Mouse (Mus musculus): ENCODE results near the gene Ap2a2. TPM values are rescaled to one million over a fixed set of nuclear protein-coding genes. Genes with fewer than 3 reads are reported as not detected.

Gene Ap2a2
- 100 to 1,000 TPM; 191 to 201 TPM for total RNA-seq (2021)
- long read RNA-seq, experiment 1, full-length matches to known transcripts = 286 of 483 reads
- long read RNA-seq, experiment 1, partial matches to known transcripts = 31 of 483 reads
- long read RNA-seq, experiment 1, other reads (novel, unspliced or antisense) = 166 of 483 reads
- long read RNA-seq, experiment 2, full-length matches to known transcripts = 210 of 364 reads
- long read RNA-seq, experiment 2, partial matches to known transcripts = 26 of 364 reads
- long read RNA-seq, experiment 2, other reads (novel, unspliced or antisense) = 128 of 364 reads

- intact Hi-C loops (cut with DNase I) = loop anchor here (2.0 kb wide), 1 partner anchor 21 kb away; no protein-coding TSS in a partner anchor
- H3K27ac ChIP-seq = peak within 1 kb of the TSS; percentile 91
- TF ChIP-seq CTCF (IDR thresholded peaks at IDR 0.05) = peak; percentile 1
- peak within 1 kb of the TSS; percentile 96 for H3K4me3 ChIP-seq
- peak; percentile 86 to 89 for DNase-seq (ENCODE audit: extremely low spot score in 1 of 2, low spot score in 2 of 2)
Measured at GRCm38 (mm10) chr7:141561682-141562391, at the start of gene Ap2a2. Gene Ap2a2, plus strand, starts transcription at chr7:141562173.

- DNase-seq (ENCODE audit: extremely low spot score in 1 of 2, low spot score in 2 of 2) = no peak
- intact Hi-C loops (cut with DNase I) = no loop called here
- no peak for TF ChIP-seq CTCF (IDR thresholded peaks at IDR 0.05)
- H3K27ac ChIP-seq = no peak overlapping the region
- no peak overlapping the region for H3K4me3 ChIP-seq
Measured at GRCm38 (mm10) chr7:141517638-141518037, 44.3 kb upstream of the Ap2a2 start.

- no peak for TF ChIP-seq CTCF (IDR thresholded peaks at IDR 0.05)
- no peak overlapping the region for H3K4me3 ChIP-seq
- no peak for DNase-seq (ENCODE audit: extremely low spot score in 1 of 2, low spot score in 2 of 2)
- intact Hi-C loops (cut with DNase I) = no loop called here
- H3K27ac ChIP-seq = no peak overlapping the region
Measured at GRCm38 (mm10) chr7:141518296-141518695, 43.7 kb upstream of the Ap2a2 start.

DNA sequence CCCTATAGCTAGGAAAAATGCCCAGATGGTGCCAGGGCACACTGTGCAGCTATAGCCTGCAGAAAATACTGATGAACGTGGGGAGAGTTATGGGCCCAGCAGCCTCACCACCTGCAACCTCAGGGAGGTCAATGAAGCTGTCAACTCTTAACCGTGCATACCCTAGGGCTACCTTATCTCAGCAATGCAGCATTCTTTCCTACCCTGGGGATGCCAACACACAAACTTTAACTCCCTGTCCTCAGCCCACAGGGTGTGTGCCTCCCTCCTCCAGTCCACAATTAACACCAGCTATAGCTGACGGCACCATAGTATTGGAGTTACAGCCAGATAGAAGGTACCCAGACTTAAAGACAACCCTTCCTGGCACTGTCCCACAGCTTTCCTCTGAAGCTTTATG lies 43.0 kb upstream of the Ap2a2 start:
- intact Hi-C loops (cut with DNase I) = no loop called here
- Histone ChIP-seq H3K27ac (no peak overlapping the region), H3K4me3 (no peak overlapping the region)
- TF ChIP-seq CTCF (IDR thresholded peaks at IDR 0.05) = no peak
- no peak for DNase-seq (ENCODE audit: extremely low spot score in 1 of 2, low spot score in 2 of 2)

DNA sequence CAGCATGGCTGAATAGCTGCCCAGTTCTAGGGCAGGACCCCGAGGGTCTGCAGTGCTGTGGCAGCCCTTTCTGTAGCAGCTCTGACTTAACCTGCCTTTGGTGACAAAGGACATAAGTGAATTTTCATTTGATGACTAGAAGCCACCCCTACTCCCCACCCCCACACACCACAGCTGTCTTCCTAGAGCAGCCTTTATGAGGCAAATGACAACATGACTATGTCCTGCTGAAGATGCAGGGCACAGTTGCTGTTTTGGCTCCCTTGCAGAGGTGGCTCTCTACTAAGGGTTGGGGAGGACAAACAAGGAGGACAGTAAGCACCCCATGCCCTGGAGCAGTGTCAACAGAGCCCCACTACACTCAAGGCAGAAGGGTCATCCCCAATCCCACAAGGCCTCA lies 42.2 kb upstream of the Ap2a2 start:
- no peak for TF ChIP-seq CTCF (IDR thresholded peaks at IDR 0.05)
- intact Hi-C loops (cut with DNase I) = no loop called here
- no peak overlapping the region for H3K27ac ChIP-seq

GRCm38 (mm10) chr7:141523007-141523406 lies 39.0 kb upstream of the Ap2a2 start:
- intact Hi-C loops (cut with DNase I) = no loop called here
- Histone ChIP-seq H3K27ac (no peak overlapping the region), H3K4me3 (no peak overlapping the region)
- TF ChIP-seq CTCF (IDR thresholded peaks at IDR 0.05) = no peak
- no peak for DNase-seq (ENCODE audit: extremely low spot score in 1 of 2, low spot score in 2 of 2)

More for the DNA sequence above, 42.2 kb upstream of the Ap2a2 start:
- H3K4me3 ChIP-seq = no peak overlapping the region
- DNase-seq (ENCODE audit: extremely low spot score in 1 of 2, low spot score in 2 of 2) = no peak

- no peak for DNase-seq (ENCODE audit: extremely low spot score in 1 of 2, low spot score in 2 of 2)
- TF ChIP-seq CTCF (IDR thresholded peaks at IDR 0.05) = no peak
- H3K4me3 ChIP-seq = no peak overlapping the region
- intact Hi-C loops (cut with DNase I) = loop anchor here (2.0 kb wide), 1 partner anchor 143 kb away; no protein-coding TSS in a partner anchor
- H3K27ac ChIP-seq = no peak overlapping the region
Measured at GRCm38 (mm10) chr7:141524271-141524670, 37.7 kb upstream of the Ap2a2 start.

DNA sequence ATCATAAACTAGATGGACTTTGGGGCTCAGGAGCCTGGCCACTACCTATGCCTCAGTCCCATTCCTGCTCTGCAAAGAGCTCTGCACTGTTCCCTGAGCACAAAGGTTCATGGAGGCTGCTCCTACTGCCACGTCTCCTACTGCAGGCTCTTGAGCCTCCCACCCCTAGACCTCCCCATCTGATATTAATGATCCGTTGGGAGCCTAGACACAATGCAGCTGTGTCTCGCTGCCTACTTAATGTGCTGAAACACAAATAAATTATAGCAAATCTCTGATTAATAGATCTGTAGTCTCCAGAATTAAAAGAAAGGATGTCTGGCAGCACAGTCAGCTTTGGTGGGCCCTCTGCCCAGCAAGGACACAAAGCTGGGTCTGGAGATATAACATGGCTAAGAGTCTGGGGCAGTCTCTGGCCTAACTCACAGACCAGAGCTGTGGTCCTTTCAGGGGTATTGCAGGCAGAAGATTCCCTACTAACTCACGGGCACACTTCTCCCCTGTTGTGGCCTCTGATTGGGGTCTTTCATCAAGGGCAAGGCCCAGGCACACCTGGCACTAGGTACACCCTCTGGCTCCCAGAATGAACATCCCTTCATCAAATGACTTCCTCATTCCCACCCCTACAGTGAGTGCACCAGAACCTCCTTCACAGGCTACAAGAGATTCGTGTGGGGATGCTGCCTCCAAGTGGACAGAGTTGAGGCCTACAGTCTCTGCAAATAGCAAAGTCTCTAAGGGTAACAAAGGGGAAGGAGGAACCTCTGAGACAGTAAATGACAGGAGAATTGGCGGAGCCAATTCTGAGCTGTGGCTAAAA lies 37.0 kb upstream of the Ap2a2 start:
- peak; percentile 69 to 76 for DNase-seq (ENCODE audit: extremely low spot score in 1 of 2, low spot score in 2 of 2)
- TF ChIP-seq CTCF (IDR thresholded peaks at IDR 0.05) = peak; percentile 92
- H3K4me3 ChIP-seq = no peak overlapping the region
- intact Hi-C loops (cut with DNase I) = loop anchor here (1.0 to 2.0 kb wide), 3 partner anchors 45 to 142 kb away; no protein-coding TSS in a partner anchor
- H3K27ac ChIP-seq = no peak overlapping the region

GRCm38 (mm10) chr7:141525580-141525925 lies 36.4 kb upstream of the Ap2a2 start:
- intact Hi-C loops (cut with DNase I) = loop anchor here (1.0 to 2.0 kb wide), 3 partner anchors 45 to 141 kb away; no protein-coding TSS in a partner anchor
- no peak for TF ChIP-seq CTCF (IDR thresholded peaks at IDR 0.05)
- no peak for DNase-seq (ENCODE audit: extremely low spot score in 1 of 2, low spot score in 2 of 2)
- Histone ChIP-seq H3K27ac (no peak overlapping the region), H3K4me3 (no peak overlapping the region)

DNA sequence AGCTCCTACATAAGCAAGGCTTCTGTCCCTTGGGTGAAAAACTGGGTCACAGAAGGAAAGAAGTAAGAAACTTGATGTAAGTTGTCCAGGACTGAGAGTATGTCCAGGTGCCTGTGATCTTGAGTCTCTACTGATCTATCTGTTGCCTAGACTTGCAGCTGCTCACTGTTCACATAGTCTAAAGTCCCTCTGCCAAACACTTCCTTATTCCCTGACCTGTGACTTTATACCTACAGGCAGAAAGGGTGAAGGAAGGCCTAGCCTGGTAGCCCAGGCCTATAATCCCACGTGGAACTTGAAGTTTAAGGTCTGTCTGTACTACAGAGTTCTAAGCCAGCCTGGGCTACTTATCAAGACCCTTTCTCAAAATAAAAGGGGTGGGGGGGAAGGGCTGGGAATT lies 26.4 kb upstream of the Ap2a2 start:
- no peak for DNase-seq (ENCODE audit: extremely low spot score in 1 of 2, low spot score in 2 of 2)
- H3K27ac ChIP-seq = no peak overlapping the region
- TF ChIP-seq CTCF (IDR thresholded peaks at IDR 0.05) = no peak
- intact Hi-C loops (cut with DNase I) = loop anchor here (10.0 kb wide), 1 partner anchor 369 kb away; no protein-coding TSS in a partner anchor
- H3K4me3 ChIP-seq = no peak overlapping the region

GRCm38 (mm10) chr7:141538852-141539555 lies 23.0 kb upstream of the Ap2a2 start:
- peak overlapping the region; percentile 84 for H3K4me3 ChIP-seq
- no peak for TF ChIP-seq CTCF (IDR thresholded peaks at IDR 0.05)
- DNase-seq (ENCODE audit: extremely low spot score in 1 of 2, low spot score in 2 of 2) = no peak
- peak overlapping the region; percentile 87 for H3K27ac ChIP-seq
- intact Hi-C loops (cut with DNase I) = loop anchor here (10.0 kb wide), 1 partner anchor 366 kb away; no protein-coding TSS in a partner anchor

Data from left cerebral cortex, adult 2 months (tissue).